Mouse (Mus musculus) 3T3-L1 (cell line): ENCODE results near the gene Slit3.

Experiments
- DNase-seq: peaks from one replicate; pipeline ENCODE4 v3.0.0-alpha.2; 2015; ENCODE audit warnings: low read depth, low spot score

Gene Slit3

DNA sequence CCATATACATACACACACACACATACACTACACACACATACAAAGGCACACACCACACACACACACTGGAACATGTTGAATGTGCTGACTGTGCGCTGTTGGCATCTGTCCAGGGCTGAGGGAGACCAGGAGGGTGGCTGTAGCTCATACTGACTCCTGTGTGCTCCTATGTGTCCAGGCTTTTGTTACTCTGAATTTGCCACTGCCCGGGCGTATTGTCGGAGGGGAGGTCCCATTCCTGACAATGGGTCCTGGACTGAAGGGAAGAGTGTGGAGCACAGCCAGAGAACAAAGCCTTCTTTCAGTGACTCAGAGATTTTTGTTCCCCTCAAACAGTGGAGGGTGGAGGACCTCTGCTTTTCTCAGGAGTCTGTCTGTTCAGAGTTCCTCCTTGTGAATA lies 402.7 kb downstream of the Slit3 start:
- no peak for DNase-seq

DNA sequence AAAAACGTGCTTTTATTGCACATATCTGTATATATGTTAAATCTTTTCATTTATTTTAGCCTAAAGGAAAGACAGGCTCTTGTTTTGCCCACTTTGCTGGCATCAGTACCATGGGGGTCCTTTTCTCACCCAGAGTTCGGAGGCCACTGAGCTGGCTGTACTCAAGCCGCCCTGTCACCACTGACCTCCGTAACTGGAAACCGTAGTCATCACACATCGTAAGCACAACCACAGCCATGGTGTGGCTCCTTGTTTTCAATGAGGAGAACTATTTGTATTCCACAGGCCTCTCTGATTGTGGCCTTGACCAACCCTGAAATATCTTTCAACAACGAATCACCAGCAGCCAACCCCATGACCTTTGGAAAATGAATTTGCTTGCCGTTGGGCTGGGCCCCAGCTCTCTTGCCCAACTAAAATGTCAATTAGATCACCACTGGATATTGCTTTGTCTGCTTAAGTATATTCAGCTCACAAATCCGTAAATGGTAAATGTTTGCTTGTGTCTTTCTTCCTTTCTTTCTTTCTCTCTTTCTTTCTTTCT lies 405.3 kb downstream of the Slit3 start:
- DNase-seq = no peak

DNA sequence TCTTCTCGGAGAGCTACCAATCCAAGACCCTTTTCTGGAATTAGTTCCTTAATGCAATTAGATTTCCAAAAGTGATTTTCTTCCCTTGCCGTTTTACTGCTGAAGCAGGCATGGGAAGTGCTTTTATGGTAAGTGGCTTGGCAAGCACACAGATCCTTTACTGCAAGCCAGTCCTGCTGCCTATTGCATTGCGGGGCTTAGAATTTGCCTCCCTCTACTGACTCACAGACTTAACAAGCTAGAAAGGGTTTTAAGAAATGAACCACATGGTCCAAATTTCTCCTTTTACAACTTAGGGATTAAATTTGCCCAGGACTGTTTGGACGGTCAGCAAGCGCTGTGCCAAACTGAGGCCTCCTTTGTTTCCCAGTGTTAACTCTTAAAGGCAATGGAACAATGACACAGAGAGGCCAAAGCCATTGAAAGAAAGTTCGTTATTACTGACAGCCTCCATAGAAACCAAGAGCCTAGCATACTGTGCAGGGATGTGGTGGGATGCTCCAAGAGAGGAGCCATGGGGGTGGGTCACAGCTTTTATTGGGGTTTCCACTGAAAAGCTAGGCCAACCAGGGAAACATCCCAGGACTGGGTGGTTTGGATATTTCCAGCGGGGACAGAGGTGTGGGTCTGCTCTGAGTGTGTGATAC lies 406.9 kb downstream of the Slit3 start:
- DNase-seq = no peak

DNA sequence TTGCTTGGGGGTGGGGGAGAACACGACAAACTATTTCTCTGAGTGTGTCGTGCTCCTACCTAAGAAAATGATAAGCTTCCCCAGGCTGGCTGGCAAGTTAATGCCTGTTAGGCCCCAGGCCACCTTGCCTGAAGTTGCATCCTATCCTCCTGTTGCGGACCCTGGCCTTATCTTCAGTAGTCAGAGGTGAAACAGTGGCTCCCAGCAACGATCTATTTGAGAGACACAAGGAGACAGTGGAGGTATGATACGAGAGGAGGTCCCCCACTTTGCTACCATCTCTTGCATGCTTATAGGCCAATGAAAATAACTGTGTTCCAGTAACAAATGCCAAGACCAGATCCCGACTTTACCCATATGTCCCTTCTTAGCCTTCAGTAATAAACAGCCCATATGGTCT lies 414.0 kb downstream of the Slit3 start:
- no peak for DNase-seq

DNA sequence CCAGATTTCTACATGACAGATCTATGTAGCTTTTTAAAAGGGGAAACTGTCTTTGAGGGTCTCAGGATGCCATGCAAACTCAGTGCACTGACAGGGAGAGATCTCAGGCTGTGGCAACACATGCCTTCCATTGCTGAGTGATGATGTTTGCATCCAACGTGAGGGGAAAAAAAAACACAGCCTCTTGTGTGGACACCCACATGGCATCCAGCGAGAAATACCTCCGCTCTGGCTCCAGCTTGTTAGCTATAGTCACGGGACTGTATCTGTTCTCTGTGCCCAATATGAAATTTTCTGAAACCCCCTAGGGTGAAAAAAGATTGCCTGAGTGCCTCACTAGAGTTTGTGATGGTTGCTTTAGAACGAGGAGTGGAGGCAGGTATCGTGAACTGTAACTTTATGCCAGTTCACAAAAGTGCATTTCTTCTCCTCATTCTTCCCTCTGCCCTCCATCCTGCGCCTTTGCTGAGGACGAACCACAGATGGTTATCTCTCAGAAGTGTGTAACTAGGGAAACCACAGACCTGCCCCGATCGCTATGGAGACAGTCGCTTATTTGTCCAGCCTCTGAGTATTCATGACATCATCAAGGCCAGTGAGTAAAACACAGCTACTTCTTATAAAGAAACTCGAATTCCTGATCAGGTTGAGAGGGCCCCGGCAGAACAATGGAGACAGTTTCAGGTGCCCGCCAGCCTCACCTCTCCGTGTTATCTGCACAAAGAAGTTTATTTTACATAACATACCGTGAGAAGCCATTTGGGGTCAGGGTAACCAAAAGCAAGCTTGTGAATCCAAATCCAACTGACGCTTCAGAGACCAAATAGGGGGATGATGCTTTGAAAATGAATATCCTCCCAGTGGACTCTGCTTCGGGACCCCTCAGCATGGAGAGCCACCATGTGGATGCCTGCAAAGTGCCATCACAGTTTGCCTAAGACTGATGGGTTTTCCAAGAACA lies 416.4 kb downstream of the Slit3 start:
- DNase-seq = peak; percentile 71

DNA sequence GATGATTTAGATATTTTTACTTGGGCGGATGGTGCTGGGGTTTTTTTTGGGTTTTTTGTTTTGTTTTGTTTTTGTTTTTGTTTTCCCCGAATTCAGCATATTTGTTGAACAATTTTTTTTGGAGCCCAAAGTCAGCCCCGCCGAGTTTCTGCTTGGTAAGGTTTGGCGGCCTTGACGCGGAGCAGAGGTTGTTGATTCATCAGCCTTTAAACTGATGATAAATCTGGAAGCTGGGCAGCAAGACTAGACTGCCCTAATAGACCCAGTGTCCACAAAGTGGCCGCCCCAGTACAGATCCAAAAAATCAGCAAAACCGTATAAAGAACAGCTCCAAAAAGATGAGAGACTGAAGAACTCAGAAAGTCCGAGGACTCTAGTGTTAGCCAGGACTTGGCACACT lies 421.7 kb downstream of the Slit3 start:
- DNase-seq = no peak

DNA sequence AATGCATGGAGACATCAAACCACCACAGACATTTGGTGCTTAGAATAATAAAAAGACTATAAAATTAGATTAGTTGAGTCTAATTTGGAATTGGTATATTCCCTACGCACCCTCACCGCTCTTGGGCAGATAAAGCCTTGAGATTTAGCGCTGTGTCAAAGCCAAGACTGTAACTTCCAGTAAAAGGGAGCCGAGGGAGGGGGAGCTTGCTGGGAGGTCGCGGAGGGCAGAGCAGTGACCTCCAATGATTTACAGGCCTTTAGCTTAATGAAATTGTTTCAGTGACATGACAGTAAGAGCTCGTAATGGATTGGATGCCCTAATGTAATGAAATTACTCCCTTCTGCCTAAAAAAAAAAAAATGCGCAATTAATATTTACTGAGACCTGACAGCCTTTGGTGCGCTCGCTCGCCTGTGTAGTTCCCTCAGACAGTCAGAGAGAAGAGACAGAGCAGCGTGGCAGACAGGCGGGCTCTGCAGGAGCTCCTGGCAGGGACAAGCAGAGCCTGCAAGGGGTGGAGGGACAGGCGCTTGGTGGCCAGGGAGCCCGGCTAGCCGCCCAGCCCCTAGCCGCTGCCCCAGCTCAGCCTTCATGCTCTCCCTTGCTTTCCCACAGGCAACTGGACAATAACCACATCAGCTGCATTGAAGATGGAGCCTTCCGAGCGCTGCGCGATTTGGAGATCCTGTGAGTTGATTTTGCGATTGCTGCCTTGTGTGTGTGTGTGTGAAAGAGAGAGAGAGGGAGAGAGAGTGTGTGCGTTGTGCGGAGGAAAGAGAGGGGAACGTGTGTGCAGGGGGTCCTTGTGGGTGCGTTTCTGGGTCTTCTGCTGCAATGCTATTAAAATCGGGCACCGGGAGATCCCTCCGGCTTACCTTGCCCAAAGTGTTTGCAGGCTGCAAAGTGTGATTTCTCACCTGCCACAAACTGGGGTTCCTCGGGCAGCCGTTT lies 423.4 kb downstream of the Slit3 start:
- no peak for DNase-seq

DNA sequence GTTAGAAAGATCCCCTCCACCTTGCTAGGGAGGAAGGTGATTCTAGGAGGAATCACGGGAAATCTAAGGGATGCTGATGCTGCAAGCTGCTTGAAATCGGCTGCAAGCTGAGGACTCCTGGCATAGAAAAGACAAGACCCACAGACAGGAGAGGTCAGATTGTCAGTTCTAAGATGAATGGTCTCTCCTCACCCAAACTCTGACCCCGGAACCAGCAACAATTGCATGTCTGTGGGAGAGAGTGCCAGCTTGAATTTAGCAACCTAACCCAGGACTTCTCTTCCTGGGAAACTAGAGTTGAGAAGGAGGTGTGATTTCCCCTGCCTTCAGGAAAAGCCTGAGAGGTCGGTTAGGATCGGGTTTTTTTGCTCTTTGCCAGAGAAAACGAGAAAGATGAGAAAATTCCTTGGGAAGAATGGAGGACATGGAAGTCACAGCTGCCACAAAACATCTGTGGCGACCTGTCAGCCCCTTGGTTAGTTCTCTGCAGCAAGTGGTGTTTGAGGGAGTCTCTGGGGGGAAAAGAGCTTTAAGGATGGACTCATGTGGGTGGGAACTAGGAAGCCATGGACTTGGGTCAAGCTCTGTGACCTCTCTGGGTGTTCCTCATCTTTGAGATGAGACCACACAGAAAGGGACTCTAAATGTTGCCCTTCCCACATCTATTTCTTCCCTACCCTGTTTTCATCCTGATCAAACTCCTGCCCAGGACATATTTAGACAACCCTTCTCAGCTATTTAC lies 425.2 kb downstream of the Slit3 start:
- no peak for DNase-seq

DNA sequence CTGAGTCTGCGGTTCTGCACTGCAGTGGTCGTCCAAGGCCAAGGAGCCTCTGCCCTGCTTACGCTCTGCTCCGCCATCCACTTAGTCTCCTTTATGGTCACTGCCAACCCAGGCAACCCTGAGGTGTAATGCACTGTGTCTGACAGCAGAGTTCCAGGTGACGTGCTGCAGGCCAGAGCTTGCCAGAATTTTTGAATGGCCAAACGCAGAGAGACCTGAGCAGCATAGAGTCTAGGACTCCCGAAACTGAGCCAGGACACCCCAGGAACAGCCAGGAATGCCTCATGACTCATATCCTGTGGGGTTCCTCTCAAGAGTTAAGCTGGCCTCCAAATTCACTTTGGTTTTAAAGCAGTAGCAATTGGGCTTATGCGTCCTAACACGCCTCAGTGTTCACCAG lies 429.0 kb downstream of the Slit3 start:
- DNase-seq = peak; percentile 37

DNA sequence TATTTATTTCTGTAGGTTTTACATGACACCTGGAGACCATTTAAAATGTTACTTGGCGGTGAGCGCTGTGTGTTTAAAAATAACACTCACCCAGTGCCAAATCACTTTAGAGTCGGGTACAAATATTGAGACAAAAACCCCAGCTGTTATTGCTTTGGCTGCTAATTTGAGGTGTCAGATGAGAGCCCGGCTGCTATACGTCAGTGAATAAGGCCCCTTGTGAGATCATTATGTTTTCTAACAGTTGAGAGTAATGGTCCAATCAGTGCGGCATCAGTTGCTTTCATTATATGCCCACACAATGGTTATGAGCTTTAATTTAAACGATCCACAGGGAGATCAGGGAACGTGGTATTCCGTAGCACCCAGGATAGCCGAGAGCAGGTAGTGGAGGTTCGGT lies 435.2 kb downstream of the Slit3 start:
- DNase-seq = no peak

DNA sequence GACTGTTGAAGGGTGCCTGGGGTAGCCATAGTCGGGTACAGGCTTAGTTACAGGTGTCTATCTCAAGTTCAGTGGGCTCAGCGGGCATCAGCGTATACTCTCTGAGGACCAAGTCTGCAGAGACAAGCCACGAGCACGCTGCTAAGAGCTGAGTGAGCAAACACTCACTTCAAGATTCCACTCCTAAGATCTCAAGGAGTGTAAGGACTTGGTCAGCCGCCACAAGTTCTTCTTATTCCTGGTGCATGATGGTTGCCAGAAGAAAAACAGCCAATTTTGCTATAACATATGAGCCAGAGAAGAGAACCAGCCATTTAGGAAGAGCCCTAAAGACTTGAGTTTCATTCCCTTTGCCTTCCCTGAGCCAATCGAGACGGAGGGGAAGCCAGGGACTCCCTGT lies 436.5 kb downstream of the Slit3 start:
- no peak for DNase-seq

DNA sequence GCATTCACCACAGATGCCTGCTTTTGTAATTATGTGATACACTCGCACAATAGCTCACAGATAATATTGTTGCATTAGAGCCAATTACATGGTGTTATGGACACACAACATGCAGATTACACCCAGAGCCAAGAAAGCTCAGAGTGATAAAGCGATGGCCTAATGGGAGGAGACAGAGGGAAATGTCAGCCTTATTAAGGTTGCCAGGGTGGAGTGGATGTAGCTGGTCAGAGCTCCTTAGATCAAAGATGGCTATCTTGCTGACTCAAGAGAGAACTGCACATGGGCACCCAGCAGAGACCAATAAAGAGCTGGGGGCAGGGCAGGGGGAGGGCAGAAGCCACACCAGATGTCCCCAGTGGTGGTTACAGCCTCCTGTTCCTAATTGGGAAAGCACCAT lies 437.3 kb downstream of the Slit3 start:
- DNase-seq = no peak

DNA sequence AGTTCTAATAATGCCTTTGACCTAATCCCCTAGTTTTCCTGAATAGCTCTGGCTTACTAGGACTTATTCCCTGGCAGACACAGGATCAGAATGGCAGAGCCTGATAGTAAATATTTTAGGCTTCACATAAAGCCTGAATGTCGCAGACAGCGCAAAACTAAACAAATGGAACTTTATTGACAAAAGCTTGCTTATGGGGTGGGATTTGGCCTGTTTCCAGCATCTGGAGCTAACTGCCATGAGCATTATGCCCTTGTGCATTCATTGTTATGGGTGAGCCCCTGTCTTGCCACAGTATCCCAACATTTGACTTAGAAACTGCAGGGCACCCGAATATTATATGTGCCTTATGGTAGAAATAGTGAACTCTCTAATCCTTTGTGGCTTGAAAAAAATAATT lies 438.4 kb downstream of the Slit3 start:
- no peak for DNase-seq

DNA sequence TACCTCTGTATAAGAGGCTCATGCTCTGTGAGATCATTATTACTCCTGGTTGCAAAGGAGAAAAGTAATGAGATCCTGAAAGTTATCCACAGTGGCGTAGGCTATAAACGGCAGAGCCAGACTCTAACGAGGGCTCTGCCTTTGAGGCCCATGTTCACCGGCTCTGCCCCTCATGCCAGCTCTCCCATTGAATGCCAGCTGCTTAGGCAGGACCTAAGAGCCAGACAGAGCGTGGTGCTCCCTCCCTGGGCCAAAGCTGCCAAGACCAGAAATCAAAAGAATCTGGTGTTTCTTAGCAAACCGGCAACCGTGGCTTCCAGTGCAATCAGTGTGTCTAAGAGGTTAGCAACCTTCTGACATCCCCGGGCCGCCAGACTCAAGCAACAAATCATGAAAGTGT lies 440.7 kb downstream of the Slit3 start:
- DNase-seq = no peak

DNA sequence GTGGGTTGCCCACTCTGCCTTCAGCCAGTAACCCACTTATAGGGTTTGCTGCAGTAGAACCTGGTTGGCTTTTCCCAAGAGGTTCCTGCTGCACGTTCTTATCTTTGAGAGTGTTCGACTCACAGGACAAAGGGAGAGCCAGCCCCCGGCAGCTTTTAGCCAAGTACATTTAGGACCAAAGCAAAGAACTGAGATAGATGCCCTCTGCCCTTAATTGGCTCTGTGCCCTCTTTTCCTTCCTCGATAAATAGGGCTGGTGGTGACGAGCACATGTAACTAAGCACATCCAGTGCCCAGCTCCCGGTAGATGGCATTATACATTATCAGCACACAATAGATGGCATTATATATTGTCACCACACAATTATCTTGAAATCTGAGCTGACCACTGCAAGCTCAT lies 444.3 kb downstream of the Slit3 start:
- no peak for DNase-seq

DNA sequence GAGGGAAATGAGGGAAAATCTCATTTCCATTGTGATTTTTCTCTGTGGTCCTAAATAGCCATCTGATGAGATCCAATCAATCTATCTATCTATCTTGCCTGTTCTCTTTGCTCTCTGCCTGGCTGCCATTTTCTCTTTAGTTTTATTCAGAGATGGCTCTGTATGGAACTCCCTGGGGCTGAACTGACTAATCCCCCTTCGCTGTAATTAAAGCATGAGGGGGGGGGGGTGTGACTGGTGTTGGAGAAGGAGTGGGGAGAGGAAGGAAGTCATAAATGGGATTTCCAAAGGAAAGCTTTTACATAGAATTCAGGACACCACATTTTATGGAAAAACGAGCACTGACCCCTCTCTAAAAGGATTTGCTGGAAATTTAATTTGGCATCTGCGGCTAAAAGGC lies 445.7 kb downstream of the Slit3 start:
- no peak for DNase-seq

DNA sequence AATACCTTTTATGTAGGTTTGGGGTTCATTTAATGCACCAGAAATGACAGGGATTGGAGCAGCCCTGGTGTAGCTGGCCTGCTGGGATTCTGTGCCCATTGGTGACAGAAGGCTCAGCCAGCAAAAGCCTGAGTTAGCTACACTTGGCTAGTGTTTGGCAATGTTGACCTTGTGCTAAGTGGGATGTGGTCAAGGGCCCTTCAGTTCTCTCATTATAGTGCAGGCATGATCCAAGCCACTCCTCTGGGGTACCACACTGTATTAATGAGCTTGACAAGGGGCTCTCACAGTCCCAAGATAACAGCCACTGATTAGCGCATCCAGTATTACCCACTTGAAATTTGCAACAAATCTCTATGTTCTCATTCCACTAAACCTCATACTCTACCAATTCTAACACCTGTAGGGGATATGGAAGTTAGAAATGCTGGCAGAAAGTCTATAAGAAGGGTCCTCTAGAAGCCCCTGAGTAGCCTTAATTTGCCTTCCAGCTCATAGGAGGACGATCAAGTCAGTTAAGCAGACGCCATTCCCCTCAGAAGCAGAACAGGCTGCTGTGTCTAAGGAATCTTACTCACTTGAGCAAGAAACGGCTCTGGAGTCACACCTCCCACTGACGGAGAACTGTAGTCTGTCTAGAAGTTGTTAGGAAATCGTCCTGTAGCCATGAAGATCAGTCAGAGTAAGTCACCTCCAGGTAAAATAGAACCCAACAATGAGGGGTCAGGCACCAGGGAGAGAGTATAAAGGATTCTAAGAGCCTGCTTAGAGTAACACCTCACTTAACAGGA lies 448.3 kb downstream of the Slit3 start:
- DNase-seq = no peak

DNA sequence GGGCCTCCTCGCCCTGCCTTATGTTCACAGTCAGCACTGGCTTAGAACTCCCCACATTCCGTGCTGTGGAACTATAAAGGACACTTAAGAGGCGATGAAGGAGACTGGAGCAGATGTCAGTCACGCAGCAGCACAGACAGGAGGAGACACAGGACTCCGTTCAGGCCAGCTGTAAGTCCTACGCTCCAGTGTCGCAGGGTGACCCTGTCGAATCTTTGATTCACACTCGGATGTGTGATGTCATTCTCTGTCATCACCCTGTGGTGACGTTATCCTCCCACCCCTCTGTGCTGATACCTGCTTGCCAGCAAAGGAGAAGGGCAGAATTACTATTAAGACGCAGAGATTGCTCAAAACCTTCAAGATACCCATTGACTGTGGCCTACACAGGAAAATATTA lies 448.9 kb downstream of the Slit3 start:
- DNase-seq = no peak

DNA sequence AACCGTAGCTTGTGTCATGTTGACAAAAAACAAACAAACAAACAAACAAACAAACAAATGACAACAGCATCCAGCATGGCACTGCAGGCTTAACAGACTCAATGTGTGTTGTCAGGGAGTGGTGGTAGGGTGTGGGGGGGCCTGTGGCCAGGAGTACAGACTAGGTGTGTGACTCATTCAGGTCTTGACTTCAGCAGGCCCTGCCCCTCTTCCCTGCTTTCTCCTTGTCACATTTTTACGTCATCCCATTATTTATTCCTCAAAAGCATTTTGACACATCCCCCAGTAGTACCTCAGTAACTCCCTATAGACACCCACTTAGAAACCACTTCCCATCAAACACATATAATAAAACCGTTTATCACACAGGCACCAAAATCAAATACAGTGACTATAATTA lies 450.9 kb downstream of the Slit3 start:
- DNase-seq = no peak

DNA sequence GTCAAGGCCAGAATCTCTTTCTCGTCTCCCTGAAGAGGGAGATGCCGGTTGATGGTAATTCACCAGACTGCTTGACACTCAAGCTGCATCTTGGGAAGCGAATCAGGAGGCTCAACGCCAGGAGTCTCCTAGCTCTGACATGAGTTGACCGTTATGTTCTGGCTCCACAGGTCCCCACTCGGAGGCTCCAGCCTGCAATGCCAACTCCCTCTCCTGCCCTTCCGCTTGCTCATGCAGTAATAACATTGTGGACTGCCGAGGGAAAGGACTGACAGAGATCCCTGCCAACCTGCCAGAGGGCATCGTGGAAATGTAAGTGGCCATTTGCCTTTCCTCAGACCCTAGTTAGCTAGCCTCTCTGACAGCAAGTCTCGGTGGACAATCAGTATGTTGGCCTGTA lies 457.8 kb downstream of the Slit3 start:
- DNase-seq = no peak
